Mouse (Mus musculus): ENCODE measurements around the gene Defa36.
"Not testable (repeated sequence)": the region's sequence is repeated elsewhere in the genome, so short reads cannot be mapped to it uniquely, and the experiment has no call there.

DNA sequence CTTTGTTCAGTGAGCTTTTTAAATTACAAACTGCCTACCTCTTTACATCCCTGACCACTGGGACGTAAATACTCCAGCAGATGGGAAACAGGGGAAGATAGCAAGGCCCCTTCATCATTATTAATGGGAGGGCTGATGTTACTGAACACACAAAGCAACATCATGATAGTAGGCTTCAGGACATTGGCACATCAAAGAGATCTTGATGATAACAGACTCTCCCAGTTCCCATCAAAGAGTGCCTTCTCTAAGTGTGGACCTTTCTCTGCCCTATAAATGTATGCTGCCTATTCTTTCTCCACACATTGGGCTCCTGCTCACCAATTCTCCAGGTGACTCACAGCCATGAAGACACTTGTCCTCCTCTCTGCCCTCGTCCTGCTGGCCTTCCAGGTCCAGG lies 49.0 kb upstream of the Defa36 start, which contains the start of gene Defa2:
- not testable (repeated sequence) for TF ChIP-seq CTCF, POLR2A (IDR thresholded peaks at IDR 0.05; ENCODE audit: extremely low read depth, insufficient read depth, low read length)

All from cortical plate, adult 2 months (tissue).